Mouse (Mus musculus) activated CD4-positive, CD25-positive, alpha-beta regulatory T cell (primary cell): Measurements from ENCODE around the gene Zfp977. TPM values are rescaled to one million over a fixed set of nuclear protein-coding genes. Genes with fewer than 3 reads are reported as not detected.

ENCODE experiments used
- polyA plus RNA-seq, 2 experiments: library from polyadenylated mRNA; unstranded; fragments of 100-300 nt; shearing (Covaris generic); gene quantifications; one replicate each; pipeline ENCODE4 v1.2.1; 2017

Gene Zfp977
- not detected for polyA plus RNA-seq

GRCm38 (mm10) chr7:42592413-42592812 lies at the start of gene Zfp977:
Gene Zfp977, minus strand, starts transcription at chr7:42592547.

GRCm38 (mm10) chr7:42578488-42578887 lies 13.9 kb downstream of the Zfp977 start, which contains the start of gene Gm21028:
Gene Gm21028, minus strand, starts transcription at chr7:42578588.

Other genes with a start within 250 kb of the Zfp977 start
- not detected for gene 4933421I07Rik, start 144.4 kb downstream of the Zfp977 start, polyA plus RNA-seq
- gene Zfp141, start 86.8 kb downstream of the Zfp977 start, polyA plus RNA-seq, result 10 to 100 TPM; 22.8 to 24.2 TPM
- gene Gm21028, start 14.0 kb downstream of the Zfp977 start, polyA plus RNA-seq, result not detected
- gene Zfp976, start 50.0 kb upstream of the Zfp977 start, polyA plus RNA-seq, result under 1 TPM in 1 of 2 experiments, not detected in 1; 0.39 TPM
- gene Zfp975, start 100.2 kb upstream of the Zfp977 start, polyA plus RNA-seq, result 1 to 10 TPM; 2.0 to 2.6 TPM
- gene Gm17067, start 134.5 kb upstream of the Zfp977 start, polyA plus RNA-seq, result under 1 TPM in 1 of 2 experiments, not detected in 1; 0.16 TPM
- gene Vmn2r62, start 201.0 kb upstream of the Zfp977 start, polyA plus RNA-seq, result under 1 TPM in 1 of 2 experiments, not detected in 1; 0.06 TPM